Mouse (Mus musculus) CD4-positive, CD25-positive, alpha-beta regulatory T cell, adult 4 months (primary cell): Measurements from ENCODE around the gene Tmem37. TPM values are rescaled to one million over a fixed set of nuclear protein-coding genes. Genes with fewer than 3 reads are reported as not detected.

Experiments
- ATAC-seq: one replicate; pipeline ENCODE4 v1.8.0; 2017
- polyA plus RNA-seq, 2 experiments: library from polyadenylated mRNA; unstranded; fragments of 100-300 nt; shearing (Covaris generic); gene quantifications; one replicate each; pipeline ENCODE4 v1.2.1; 2017

Gene Tmem37
- polyA plus RNA-seq, 2 experiments from 2014 or later: 0.98 to 2.2 TPM

DNA sequence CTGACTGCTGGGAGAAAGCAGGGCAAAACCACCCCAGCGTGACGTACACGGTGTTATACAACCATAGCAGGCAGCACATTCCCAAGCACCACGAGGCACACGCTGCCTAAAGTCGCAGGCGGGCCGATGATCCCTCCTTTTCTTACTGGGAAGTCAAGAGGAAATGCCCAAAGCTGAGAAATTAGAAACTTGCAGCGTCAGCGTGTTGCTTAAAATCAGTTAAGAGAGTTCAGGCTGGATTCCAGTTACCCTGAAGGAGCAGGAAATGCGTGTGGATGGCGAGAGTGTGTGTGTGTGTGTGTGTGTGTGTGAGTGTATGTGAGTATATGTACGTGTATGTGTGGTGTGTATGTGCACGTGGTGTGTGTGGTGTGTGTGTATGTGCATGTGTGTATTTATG lies 16.8 kb downstream of the Tmem37 start:
- ATAC-seq: peak; percentile 37

GRCm38 (mm10) chr1:120056236-120056635 lies 17.6 kb downstream of the Tmem37 start:
- no peak for ATAC-seq

GRCm38 (mm10) chr1:120055475-120055874 lies 18.4 kb downstream of the Tmem37 start:
- peak; percentile 95 for ATAC-seq

GRCm38 (mm10) chr1:120054997-120055396 lies 18.9 kb downstream of the Tmem37 start:
- ATAC-seq: no peak

GRCm38 (mm10) chr1:120051070-120051469 lies 22.8 kb downstream of the Tmem37 start:
- ATAC-seq: no peak

- ATAC-seq: no peak
Observed at GRCm38 (mm10) chr1:120047325-120047724, 26.5 kb downstream of the Tmem37 start.

GRCm38 (mm10) chr1:120044584-120044983 lies 29.3 kb downstream of the Tmem37 start:
- no peak for ATAC-seq

GRCm38 (mm10) chr1:120042421-120042820 lies 31.5 kb downstream of the Tmem37 start:
- ATAC-seq: no peak

DNA sequence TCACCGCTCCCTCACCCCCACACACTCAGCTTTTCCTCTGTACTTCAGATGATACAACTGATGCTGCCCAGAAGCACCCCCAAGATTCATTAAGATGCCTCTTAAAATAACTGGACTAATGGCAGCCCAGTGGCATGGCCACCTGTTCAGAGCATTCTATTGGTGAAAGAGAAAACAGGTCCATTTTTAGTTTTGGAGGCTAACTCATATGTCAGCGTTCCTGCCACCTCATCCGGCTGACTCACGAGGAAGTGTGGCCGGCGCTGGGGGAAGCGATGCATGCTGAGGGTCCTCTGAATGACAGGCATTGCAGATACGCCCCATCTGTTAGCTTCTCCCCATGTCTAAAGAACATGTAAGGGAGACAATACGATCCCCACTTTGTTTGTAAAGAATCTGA lies 35.3 kb downstream of the Tmem37 start:
- ATAC-seq: no peak

- ATAC-seq: no peak
Observed at GRCm38 (mm10) chr1:120037021-120037683, 36.7 kb downstream of the Tmem37 start.

- no peak for ATAC-seq
Observed at GRCm38 (mm10) chr1:120035456-120036034, 38.3 kb downstream of the Tmem37 start.

- ATAC-seq: no peak
Observed at GRCm38 (mm10) chr1:120034793-120035192, 39.1 kb downstream of the Tmem37 start.

DNA sequence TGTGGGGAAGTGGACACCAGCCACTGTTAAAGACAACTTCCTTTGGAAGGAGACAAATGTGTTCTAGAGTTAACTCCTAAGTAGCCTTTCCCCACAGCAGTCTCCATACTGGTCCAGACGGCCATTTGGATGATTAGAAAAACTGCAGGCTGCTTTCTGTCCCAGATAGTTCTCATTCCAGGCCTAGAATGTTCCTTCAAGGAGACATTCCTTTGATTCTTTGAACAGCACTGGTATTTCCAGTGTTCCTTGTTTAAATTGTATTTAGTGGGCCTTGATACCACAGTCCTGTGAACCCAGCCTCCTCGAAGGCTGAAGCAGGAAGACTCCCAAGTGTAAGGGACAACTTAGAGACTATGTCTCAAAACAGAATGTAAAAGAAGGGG lies 40.4 kb downstream of the Tmem37 start:
- no peak for ATAC-seq

GRCm38 (mm10) chr1:120032804-120033468 lies 40.9 kb downstream of the Tmem37 start:
- peak; percentile 97 for ATAC-seq

DNA sequence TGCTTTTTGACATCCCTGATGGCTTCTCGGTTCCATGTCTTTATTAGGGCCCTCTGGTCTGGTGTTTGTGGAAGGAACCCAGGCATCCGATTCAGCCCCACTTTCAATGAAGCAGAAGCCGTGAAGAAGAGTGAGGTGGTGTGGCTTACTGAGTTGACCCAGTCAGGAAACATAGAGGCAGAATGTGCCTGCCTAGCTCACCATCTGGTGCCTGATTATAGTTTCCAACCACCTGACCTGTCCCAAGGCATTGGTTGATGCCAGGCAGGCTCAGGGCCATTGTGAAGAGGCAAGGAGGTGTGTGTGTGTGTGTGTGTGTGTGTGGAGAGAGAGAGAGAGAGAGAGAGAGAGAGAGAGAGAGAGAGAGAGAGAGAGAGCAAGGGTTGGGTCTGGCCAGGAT lies 43.4 kb downstream of the Tmem37 start:
- ATAC-seq: no peak

GRCm38 (mm10) chr1:120027693-120028092 lies 46.2 kb downstream of the Tmem37 start:
- ATAC-seq: no peak

GRCm38 (mm10) chr1:120025050-120025439 lies 48.8 kb downstream of the Tmem37 start:
- no peak for ATAC-seq

DNA sequence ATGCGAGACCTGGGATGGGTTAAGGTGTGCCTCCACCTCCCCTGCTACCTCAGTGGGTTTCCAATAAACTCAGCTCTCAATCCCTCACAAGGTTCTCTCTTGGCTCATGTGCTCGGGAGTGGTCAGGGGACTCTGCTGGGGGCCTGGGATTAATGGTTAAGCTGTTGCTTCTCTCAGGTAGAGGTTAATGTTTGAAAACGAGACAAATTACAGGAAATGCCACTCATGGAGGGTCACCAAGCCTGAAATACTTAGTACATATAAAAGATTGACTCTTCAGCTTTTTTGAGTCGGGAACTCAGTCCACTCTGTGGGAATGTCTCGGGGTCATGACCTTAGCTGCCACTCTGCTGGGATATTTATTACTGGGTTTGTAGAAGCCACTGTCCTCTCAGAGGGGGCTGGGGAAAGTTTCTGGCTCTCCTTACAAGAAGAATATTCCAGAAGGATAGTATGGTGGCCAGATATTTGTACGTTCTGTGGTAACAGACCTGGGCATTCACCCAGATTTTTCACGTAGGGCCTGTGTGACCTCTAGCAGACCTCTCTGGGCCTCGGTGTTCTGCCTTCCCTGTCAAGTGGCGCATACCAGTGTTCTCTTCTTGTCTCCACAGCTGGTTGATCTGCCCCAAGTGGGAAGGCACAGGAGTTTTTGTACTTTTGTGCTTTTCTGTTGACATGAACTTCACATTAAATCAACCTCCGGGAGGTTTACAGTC lies 49.4 kb downstream of the Tmem37 start:
- ATAC-seq: no peak

- no peak for ATAC-seq
Observed at GRCm38 (mm10) chr1:120021951-120022350, 51.9 kb downstream of the Tmem37 start.

DNA sequence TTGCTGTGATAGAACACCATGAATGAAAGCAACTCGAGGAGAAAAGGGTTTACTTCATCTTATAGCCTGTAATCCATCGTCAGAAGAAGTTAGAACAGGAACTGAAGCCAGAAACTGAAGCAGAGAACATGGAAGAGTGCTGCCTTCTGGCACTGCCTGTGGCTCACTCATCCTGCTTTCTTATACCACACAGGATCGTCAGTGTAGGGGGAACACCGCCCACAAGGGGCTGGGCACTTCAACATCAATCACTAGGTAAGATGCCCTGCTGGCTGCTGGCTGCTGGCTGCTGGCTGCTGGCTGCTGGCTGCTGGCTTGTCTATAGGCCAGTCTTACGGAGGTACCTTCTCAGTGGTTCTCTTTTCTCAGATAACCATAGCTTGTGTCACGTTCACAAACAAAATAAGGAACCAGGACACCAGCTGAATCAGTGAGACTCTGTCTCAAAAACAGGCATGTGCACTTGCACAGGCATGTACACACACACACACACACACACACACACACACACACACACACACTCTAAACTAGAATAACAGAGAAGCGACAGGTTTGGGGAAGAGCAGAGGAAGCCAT lies 53.5 kb downstream of the Tmem37 start:
- no peak for ATAC-seq

- no peak for ATAC-seq
Observed at GRCm38 (mm10) chr1:120019428-120019827, 54.4 kb downstream of the Tmem37 start.

- ATAC-seq: no peak
Observed at GRCm38 (mm10) chr1:120018900-120019299, 55.0 kb downstream of the Tmem37 start.
